Comparison of ENCODE assay signal across 10 mouse cellular contexts in the genomic region with DNA sequence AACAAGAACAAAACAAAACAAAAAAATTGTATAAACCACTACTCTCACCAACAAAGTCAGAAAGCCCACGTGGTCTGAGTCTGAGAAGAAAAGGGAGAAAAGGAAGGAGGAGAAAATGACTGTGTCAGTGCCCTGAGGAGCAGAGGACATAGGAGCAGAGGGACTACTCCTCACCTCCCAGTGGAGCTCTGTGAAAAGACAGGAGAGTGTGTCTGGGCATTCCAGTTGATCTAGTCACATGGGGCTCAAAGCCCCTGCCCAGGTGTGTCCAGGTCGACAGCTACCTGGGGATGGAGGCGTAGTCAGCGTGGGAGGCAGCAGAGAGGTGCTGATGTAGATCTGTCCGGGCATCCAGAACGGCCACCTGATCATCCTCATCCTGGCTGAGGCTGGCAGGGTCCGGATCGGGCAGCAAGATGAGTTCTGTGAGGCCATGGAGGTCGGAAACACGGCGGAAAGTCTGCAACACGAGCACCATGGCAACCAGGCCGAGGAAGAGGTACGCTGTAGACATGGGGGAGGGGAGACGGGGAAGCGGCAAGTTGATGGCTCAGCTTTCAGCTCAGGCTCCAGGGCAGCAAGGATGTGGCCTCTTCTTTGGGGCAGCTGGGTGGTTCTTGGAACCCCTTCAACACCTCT. TPM values are rescaled to one million over a fixed set of nuclear protein-coding genes. Genes with fewer than 3 reads are reported as not detected.
DNase-seq lines count a peak whose midpoint lies in the region; ATAC-seq and TF ChIP-seq lines count a peak whose summit lies in the region.
"Had no signal": no experiment of that assay in that cellular context is flagged by ENCODE, and none has a peak within 500 bp of the region (broad histone marks: within the 10 kb centered on the region; RNA-seq: fewer than 3 reads in every experiment).

No protein-coding gene starts in this region.

- WGBS in forebrain, postnatal 0 days: 11% methylated on average over 16 of the region's 16 CpGs
- WGBS in midbrain, embryonic 12.5 days: 8% methylated on average over 16 of the region's 16 CpGs
- 18% methylated on average over 16 of the region's 16 CpGs for WGBS in intestine, embryonic 16.5 days

- no peak overlapping the region; the same call in 1 of the 2 replicates for H3K4me3 ChIP-seq in layer of hippocampus, adult 2 months
- H3K4me3 ChIP-seq in forebrain, postnatal 0 days (ENCODE audit: low read depth, low read length): no peak overlapping the region; the same call in 1 of the 2 replicates
- H3K4me3 ChIP-seq in midbrain, embryonic 12.5 days: no peak overlapping the region
- no peak overlapping the region for H3K4me3 ChIP-seq in intestine, embryonic 16.5 days (ENCODE audit: low read length)
- H3K4me3 ChIP-seq: liver, embryonic 12.5 days had no signal

- ATAC-seq in forebrain, postnatal 0 days: peak; percentile 71
- ATAC-seq in midbrain, embryonic 12.5 days (ENCODE audit: low FRiP score, low read depth): no peak
- no peak for ATAC-seq in intestine, embryonic 16.5 days
- ATAC-seq: liver, embryonic 12.5 days had no signal

- H3K9me3 ChIP-seq in forebrain, postnatal 0 days (ENCODE audit: low read length): 0 out of 2 replicates have a peak, but pooled peaks cover 2% of the 10 kb centered on the region
- H3K9me3 ChIP-seq in midbrain, embryonic 12.5 days: peaks cover 8% of the 10 kb centered on the region
- H3K9me3 ChIP-seq in intestine, embryonic 16.5 days (ENCODE audit: control insufficient read depth, low read length): peaks cover 6% of the 10 kb centered on the region

- H3K27me3 ChIP-seq in forebrain, postnatal 0 days (ENCODE audit: insufficient read depth, low read length): no peaks in the 10 kb centered on the region
- H3K27me3 ChIP-seq in midbrain, embryonic 12.5 days: peaks cover 16% of the 10 kb centered on the region
- no peaks in the 10 kb centered on the region for H3K27me3 ChIP-seq in intestine, embryonic 16.5 days (replicated peaks; ENCODE audit: control insufficient read depth, insufficient read depth, low read length)
- H3K27me3 ChIP-seq: CH12.LX had no signal

- 0 out of 2 replicates have a peak overlapping the region, but pooled peaks have one; percentile 39 for H3K27ac ChIP-seq in layer of hippocampus, adult 2 months
- H3K27ac ChIP-seq in forebrain, postnatal 0 days (ENCODE audit: low read depth, low read length): no peak overlapping the region
- no peak overlapping the region for H3K27ac ChIP-seq in midbrain, embryonic 12.5 days (replicated peaks)
- no peak overlapping the region for H3K27ac ChIP-seq in intestine, embryonic 16.5 days (ENCODE audit: low read length)
- H3K27ac ChIP-seq: liver, embryonic 12.5 days had no signal

- H3K36me3 ChIP-seq in forebrain, postnatal 0 days (ENCODE audit: insufficient read depth): no peaks in the 10 kb centered on the region
- H3K36me3 ChIP-seq in midbrain, embryonic 12.5 days: no peaks in the 10 kb centered on the region
- peaks cover 5% of the 10 kb centered on the region; the same call in 1 of the 2 replicates for H3K36me3 ChIP-seq in intestine, embryonic 16.5 days (ENCODE audit: control insufficient read depth, insufficient read depth, low read length)

- H3K4me1 ChIP-seq in forebrain, postnatal 0 days (ENCODE audit: insufficient read depth): peaks cover 6% of the 10 kb centered on the region; the same call in 1 of the 2 replicates
- peaks cover 10% of the 10 kb centered on the region for H3K4me1 ChIP-seq in midbrain, embryonic 12.5 days
- no peaks in the 10 kb centered on the region for H3K4me1 ChIP-seq in intestine, embryonic 16.5 days (ENCODE audit: control insufficient read depth, insufficient read depth, low read length)

- peak in 1 of 2 experiments; percentile 17 for DNase-seq in layer of hippocampus, adult 2 months (ENCODE audit: low spot score in 2 of 2)
- DNase-seq in layer of hippocampus, adult 9-10 months (ENCODE audit: low spot score): no peak
- DNase-seq in ZHBTc4 (ENCODE audit: low read depth, low spot score): peak; percentile 51
- DNase-seq in forebrain, postnatal 0 days: peak; percentile 32
- DNase-seq in layer of hippocampus, adult 11-12 months (ENCODE audit: low spot score): no peak
- DNase-seq in ovary, postnatal 14 days (ENCODE audit: low spot score): no peak

- peak overlapping the region; percentile 22; the same call in 1 of the 2 replicates for H3K9ac ChIP-seq in forebrain, postnatal 0 days
- H3K9ac ChIP-seq in midbrain, embryonic 12.5 days (replicated peaks): no peak overlapping the region
- H3K9ac ChIP-seq in intestine, embryonic 16.5 days (ENCODE audit: low read depth, low read length): no peak overlapping the region
- H3K9ac ChIP-seq: liver, embryonic 12.5 days had no signal

- peak overlapping the region; percentile 31 for H3K4me2 ChIP-seq in forebrain, postnatal 0 days (ENCODE audit: low read depth)
- H3K4me2 ChIP-seq in midbrain, embryonic 12.5 days (replicated peaks): peak overlapping the region; percentile 28
- no peak overlapping the region for H3K4me2 ChIP-seq in intestine, embryonic 16.5 days (ENCODE audit: low read depth, low read length)
- H3K4me2 ChIP-seq: liver, embryonic 12.5 days had no signal

- no peak for TF ChIP-seq CTCF in layer of hippocampus, adult 2 months (conservative IDR thresholded peaks at IDR 0.05)
- no peak for TF ChIP-seq CTCF in forebrain, postnatal 0 days (IDR thresholded peaks at IDR 0.05; ENCODE audit: low read depth)

RNA-seq across cellular contexts. Expression of gene Kcnk6, which starts 7.4 kb away (rescaled TPM):
- 1 to 10 TPM; 2.2 to 2.4 TPM for total RNA-seq in layer of hippocampus, adult 2 months (2021)
- 1.7 and 6.1 TPM in 2 replicates for total RNA-seq in forebrain, postnatal 0 days (2014; rRNA removed)
- 0.88 and 0.97 TPM in 2 replicates for polyA plus RNA-seq in forebrain, postnatal 0 days (2015; fragmentation: Nextera tagmentation; extraction: Ambion mirVana)
- polyA plus RNA-seq in midbrain, embryonic 12.5 days (2016; fragmentation: Nextera tagmentation; extraction: Ambion mirVana): 0.54 and 0.65 TPM in 2 replicates
- polyA plus RNA-seq in intestine, embryonic 16.5 days (2015; fragmentation: Nextera tagmentation; extraction: Ambion mirVana): 2.5 TPM in 2 replicates

RNA-seq across cellular contexts. Expression of gene Catsperg1, which starts 11.0 kb away (rescaled TPM):
- 1 to 10 TPM; 1.2 to 2.4 TPM for total RNA-seq in layer of hippocampus, adult 2 months (2021)
- total RNA-seq in forebrain, postnatal 0 days (2014; rRNA removed): 2.5 and 3.5 TPM in 2 replicates
- polyA plus RNA-seq in forebrain, postnatal 0 days (2015; fragmentation: Nextera tagmentation; extraction: Ambion mirVana): 0.75 and 2.3 TPM in 2 replicates
- 0.82 and 0.96 TPM in 2 replicates for polyA plus RNA-seq in midbrain, embryonic 12.5 days (2016; fragmentation: Nextera tagmentation; extraction: Ambion mirVana)
- 0.42 and 0.92 TPM in 2 replicates for polyA plus RNA-seq in intestine, embryonic 16.5 days (2015; fragmentation: Nextera tagmentation; extraction: Ambion mirVana)

RNA-seq across cellular contexts. Expression of gene Yif1b, which starts 13.3 kb away (rescaled TPM):
- total RNA-seq in layer of hippocampus, adult 2 months (2021): 10 to 100 TPM; 40.7 to 42.9 TPM
- 71.2 and 84.1 TPM in 2 replicates for total RNA-seq in forebrain, postnatal 0 days (2014; rRNA removed)
- 97.7 and 100 TPM in 2 replicates for polyA plus RNA-seq in forebrain, postnatal 0 days (2015; fragmentation: Nextera tagmentation; extraction: Ambion mirVana)
- 72.5 and 83.2 TPM in 2 replicates for polyA plus RNA-seq in midbrain, embryonic 12.5 days (2016; fragmentation: Nextera tagmentation; extraction: Ambion mirVana)
- 83.1 and 83.7 TPM in 2 replicates for polyA plus RNA-seq in intestine, embryonic 16.5 days (2015; fragmentation: Nextera tagmentation; extraction: Ambion mirVana)

RNA-seq across cellular contexts. Expression of gene 2200002D01Rik, which starts 23.4 kb away (rescaled TPM):
- total RNA-seq in layer of hippocampus, adult 2 months (2021): under 1 TPM in 1 of 2 experiments, not detected in 1; 0.36 TPM
- 0.23 TPM in 1 of 2 replicates, not detected in the other for total RNA-seq in forebrain, postnatal 0 days (2014; rRNA removed)
- 0.67 and 0.82 TPM in 2 replicates for polyA plus RNA-seq in forebrain, postnatal 0 days (2015; fragmentation: Nextera tagmentation; extraction: Ambion mirVana)
- 2.1 and 2.9 TPM in 2 replicates for polyA plus RNA-seq in midbrain, embryonic 12.5 days (2016; fragmentation: Nextera tagmentation; extraction: Ambion mirVana)
- polyA plus RNA-seq in intestine, embryonic 16.5 days (2015; fragmentation: Nextera tagmentation; extraction: Ambion mirVana): 261 and 264 TPM in 2 replicates

RNA-seq across cellular contexts. Expression of gene Psmd8, which starts 44.4 kb away (rescaled TPM):
- 100 to 1,000 TPM; 131 to 133 TPM for total RNA-seq in layer of hippocampus, adult 2 months (2021)
- 245 and 253 TPM in 2 replicates for total RNA-seq in forebrain, postnatal 0 days (2014; rRNA removed)
- polyA plus RNA-seq in forebrain, postnatal 0 days (2015; fragmentation: Nextera tagmentation; extraction: Ambion mirVana): 292 and 338 TPM in 2 replicates
- polyA plus RNA-seq in midbrain, embryonic 12.5 days (2016; fragmentation: Nextera tagmentation; extraction: Ambion mirVana): 291 and 305 TPM in 2 replicates
- polyA plus RNA-seq in intestine, embryonic 16.5 days (2015; fragmentation: Nextera tagmentation; extraction: Ambion mirVana): 228 and 241 TPM in 2 replicates

Comparison
In these comparisons a context has a peak if more than half of its experiments do, and no peak if none do; other contexts are left out.
1. DNase-seq: peak in ZHBTc4 (single experiment) and forebrain, postnatal 0 days (single experiment); none in layer of hippocampus, adult 9-10 months (single experiment), layer of hippocampus, adult 11-12 months (single experiment) and ovary, postnatal 14 days (single experiment).